Comparison of ENCODE assay signal across 8 mouse cellular contexts in the genomic region with DNA sequence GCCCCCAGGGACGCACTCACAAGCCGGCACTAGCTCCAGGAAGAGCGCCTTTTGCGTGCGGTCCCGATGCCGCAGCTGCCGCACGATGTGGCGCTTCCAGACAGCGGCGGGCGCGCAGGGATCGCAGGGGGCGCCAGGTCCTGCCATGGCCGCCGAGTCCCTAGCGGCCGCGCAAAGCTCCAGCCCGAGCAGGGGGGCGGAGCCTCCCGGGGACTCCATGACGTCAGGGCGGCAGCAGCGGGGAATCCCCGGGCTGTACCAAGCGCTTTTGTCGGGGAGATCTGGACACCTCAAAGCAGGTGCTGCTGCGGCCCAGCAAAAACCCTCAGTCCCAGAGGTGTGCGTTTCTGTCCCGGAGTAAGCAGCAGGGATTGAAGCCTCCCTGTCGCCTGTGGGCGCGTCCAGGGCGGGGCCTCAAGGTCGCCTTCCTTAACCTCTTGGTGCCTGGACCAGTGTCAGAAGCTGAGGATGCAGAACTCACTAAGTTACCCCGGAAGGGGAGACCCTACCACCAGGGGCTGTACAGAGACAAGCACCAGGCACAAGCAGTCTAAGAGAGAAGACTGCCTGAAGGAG. TPM values are rescaled to one million over a fixed set of nuclear protein-coding genes. Genes with fewer than 3 reads are reported as not detected.
DNase-seq lines count a peak whose midpoint lies in the region; ATAC-seq and TF ChIP-seq lines count a peak whose summit lies in the region.

A gene (minus strand): TSS at position 371 of the 576 bp plus-strand sequence.

- H3K27ac ChIP-seq in heart, embryonic 11.5 days (ENCODE audit: low read depth, low read length): peak within 1 kb of the TSS; percentile 73
- H3K27ac ChIP-seq in kidney, embryonic 16.5 days (ENCODE audit: low read length): peak within 1 kb of the TSS; percentile 71; the same call in 1 of the 2 replicates
- peak within 1 kb of the TSS; percentile 66 for H3K27ac ChIP-seq in liver, adult 2 months (replicated peaks; ENCODE audit: insufficient read depth, low read depth, low read length)

- peak within 1 kb of the TSS; percentile 80 for H3K9ac ChIP-seq in heart, embryonic 11.5 days (ENCODE audit: low read depth, low read length)
- peak within 1 kb of the TSS; percentile 74 for H3K9ac ChIP-seq in kidney, embryonic 16.5 days (replicated peaks; ENCODE audit: low read length)
- H3K9ac ChIP-seq in liver, adult 2 months (ENCODE audit: low read depth, low read length): peak within 1 kb of the TSS; percentile 91

- peaks cover 13% of the 10 kb centered on the region for H3K79me3 ChIP-seq in C2C12 (ENCODE audit: low read depth)

- H3K4me1 ChIP-seq in erythroblast, embryonic 14.5 days (ENCODE audit: control insufficient read depth): peaks cover 21% of the 10 kb centered on the region
- H3K4me1 ChIP-seq in heart, embryonic 11.5 days (ENCODE audit: control insufficient read depth, insufficient read depth, low read length): peaks cover 13% of the 10 kb centered on the region
- H3K4me1 ChIP-seq in kidney, embryonic 16.5 days (ENCODE audit: insufficient read depth, low read length): peaks cover 15% of the 10 kb centered on the region
- peaks cover 23% of the 10 kb centered on the region for H3K4me1 ChIP-seq in liver, adult 2 months (ENCODE audit: control insufficient read depth, insufficient read depth, low read length)

- no peaks in the 10 kb centered on the region for H3K9me3 ChIP-seq in erythroblast, embryonic 14.5 days (ENCODE audit: control insufficient read depth, low read length)
- H3K9me3 ChIP-seq in heart, embryonic 11.5 days (replicated peaks; ENCODE audit: control insufficient read depth, low read length): no peaks in the 10 kb centered on the region
- no peaks in the 10 kb centered on the region for H3K9me3 ChIP-seq in kidney, embryonic 16.5 days (ENCODE audit: low read length)

- peak; percentile 87 for ATAC-seq in heart, embryonic 11.5 days (replicated peaks; ENCODE audit: insufficient number of reproducible peaks, low FRiP score, low TSS enrichment)
- ATAC-seq in kidney, embryonic 16.5 days (ENCODE audit: low FRiP score, low TSS enrichment): peak; percentile 97

- H3K27me3 ChIP-seq in C2C12 (ENCODE audit: control insufficient read depth, insufficient read depth, insufficient read length) (no peaks in the 10 kb centered on the region), myocyte (ENCODE audit: control insufficient read depth, insufficient read depth, insufficient read length) (no peaks in the 10 kb centered on the region)
- H3K27me3 ChIP-seq in erythroblast, embryonic 14.5 days (ENCODE audit: control insufficient read depth): peaks cover 38% of the 10 kb centered on the region
- H3K27me3 ChIP-seq in heart, embryonic 11.5 days (ENCODE audit: control insufficient read depth, insufficient read depth, low read length): peaks cover 28% of the 10 kb centered on the region
- 0 out of 2 replicates have a peak, but pooled peaks cover 10% of the 10 kb centered on the region for H3K27me3 ChIP-seq in kidney, embryonic 16.5 days (ENCODE audit: insufficient read depth, low read length)
- no peaks in the 10 kb centered on the region for H3K27me3 ChIP-seq in liver, adult 2 months (ENCODE audit: control insufficient read depth, insufficient read depth, low read length)
- no peaks in the 10 kb centered on the region for H3K27me3 ChIP-seq in splenic B cell, adult 2 months (ENCODE audit: control insufficient read depth, insufficient read depth, low read length, poor library complexity, severe bottlenecking)

- WGBS in heart, embryonic 11.5 days (ENCODE audit: insufficient replicate concordance): under 1% methylated on average over 39 of the region's 39 CpGs
- WGBS in kidney, embryonic 16.5 days: under 1% methylated on average over 39 of the region's 39 CpGs
- under 1% methylated on average over 39 of the region's 39 CpGs for WGBS in liver, adult 2 months

- peak within 1 kb of the TSS; percentile 84 for H3ac ChIP-seq in C2C12 (ENCODE audit: control insufficient read depth, insufficient read length, low read depth)
- H3ac ChIP-seq in myocyte (ENCODE audit: control insufficient read depth, insufficient read length): peak within 1 kb of the TSS; percentile 65

- H3K4me3 ChIP-seq in C2C12 (ENCODE audit: insufficient read depth, poor library complexity, severe bottlenecking) (peak within 1 kb of the TSS; percentile 46), myocyte (peak within 1 kb of the TSS; percentile 81)
- peak within 1 kb of the TSS; percentile 67 for H3K4me3 ChIP-seq in erythroblast, embryonic 14.5 days (replicated peaks)
- peak within 1 kb of the TSS; percentile 76 for H3K4me3 ChIP-seq in heart, embryonic 11.5 days (ENCODE audit: low read depth, low read length)
- H3K4me3 ChIP-seq in kidney, embryonic 16.5 days (ENCODE audit: low read length): peak within 1 kb of the TSS; percentile 74
- H3K4me3 ChIP-seq in liver, adult 2 months (ENCODE audit: insufficient read depth, low read depth, low read length): peak within 1 kb of the TSS; percentile 81

- peaks cover 17% of the 10 kb centered on the region for H3K79me2 ChIP-seq in C2C12 (ENCODE audit: control insufficient read depth, insufficient read depth)
- H3K79me2 ChIP-seq in liver, adult 2 months (ENCODE audit: control insufficient read depth, insufficient read depth, low read length): no peaks in the 10 kb centered on the region
- H3K79me2 ChIP-seq in myocyte (ENCODE audit: control insufficient read depth, insufficient read depth): peaks cover 9% of the 10 kb centered on the region

- H3K4me2 ChIP-seq in heart, embryonic 11.5 days: peak within 1 kb of the TSS; percentile 91
- peak within 1 kb of the TSS; percentile 75 for H3K4me2 ChIP-seq in kidney, embryonic 16.5 days (replicated peaks; ENCODE audit: low read depth, low read length)
- H3K4me2 ChIP-seq in myocyte (ENCODE audit: low read depth): peak within 1 kb of the TSS; percentile 94

- TF ChIP-seq CTCF in C2C12 (IDR thresholded peaks at IDR 0.05; ENCODE audit: control insufficient read depth, insufficient read depth, insufficient read length): peak; percentile 19
- TF ChIP-seq CTCF in brain, embryonic 14.5 days (IDR thresholded peaks at IDR 0.05; ENCODE audit: borderline replicate concordance, extremely low read depth, insufficient read depth, insufficient read length): peak; percentile 44; the same call in 1 of the 2 replicates
- TF ChIP-seq CTCF in liver, adult 2 months (IDR thresholded peaks at IDR 0.05; ENCODE audit: low read depth, low read length): peak; percentile 40; the same call in 1 of the 2 replicates

- peak; percentile 97 for DNase-seq in brain, embryonic 14.5 days (ENCODE audit: low read depth)
- peak; percentile 97 for DNase-seq in liver, adult 2 months (ENCODE audit: extremely low read depth, low read depth, low spot score)
- peak; percentile 98 for DNase-seq in splenic B cell, adult 2 months (ENCODE audit: low read depth, low spot score)

- peak; percentile 50; the same call in 1 of the 2 replicates for TF ChIP-seq POLR2A in brain, embryonic 14.5 days (IDR thresholded peaks at IDR 0.05; ENCODE audit: borderline replicate concordance, extremely low read depth, insufficient read depth, insufficient read length, poor library complexity, severe bottlenecking)
- peak; percentile 71; the same call in 1 of the 2 replicates for TF ChIP-seq POLR2A in liver, adult 2 months (IDR thresholded peaks at IDR 0.05; ENCODE audit: extremely low read depth, insufficient read depth, low read length)
- TF ChIP-seq POLR2A in myocyte (IDR thresholded peaks at IDR 0.05; ENCODE audit: insufficient read length, low read depth): peak; percentile 96

- H3K36me3 ChIP-seq in C2C12 (ENCODE audit: control insufficient read depth, insufficient read depth) (peaks cover 3% of the 10 kb centered on the region), myocyte (ENCODE audit: control insufficient read depth, insufficient read depth) (no peaks in the 10 kb centered on the region)
- H3K36me3 ChIP-seq in erythroblast, embryonic 14.5 days (ENCODE audit: control insufficient read depth): no peaks in the 10 kb centered on the region
- no peaks in the 10 kb centered on the region for H3K36me3 ChIP-seq in heart, embryonic 11.5 days (ENCODE audit: control insufficient read depth, insufficient read depth, low read length)
- no peaks in the 10 kb centered on the region for H3K36me3 ChIP-seq in kidney, embryonic 16.5 days (ENCODE audit: insufficient read depth, low read length)
- no peaks in the 10 kb centered on the region for H3K36me3 ChIP-seq in liver, adult 2 months (ENCODE audit: control insufficient read depth, insufficient read depth, low read length)
- H3K36me3 ChIP-seq in splenic B cell, adult 2 months (ENCODE audit: control insufficient read depth, insufficient read depth, low read length, poor library complexity, severe bottlenecking): peaks cover 3% of the 10 kb centered on the region; the same call in 1 of the 2 replicates

TF ChIP-seq in C2C12, 6 proteins besides CTCF, POLR2A, EP300 and RAD21:
- TF ChIP-seq MAX (IDR thresholded peaks at IDR 0.05): no peak

TF ChIP-seq in myocyte, 11 proteins besides CTCF, POLR2A, EP300 and RAD21:
- TF ChIP-seq MYOG (IDR thresholded peaks at IDR 0.05; ENCODE audit: control insufficient read depth in 1 of 3, insufficient read depth in 1 of 3, insufficient read length in 2 of 3, low read depth in 2 of 3) (peak in 2 of 3 experiments; percentile 32 to 59), SRF (IDR thresholded peaks at IDR 0.05; ENCODE audit: control insufficient read depth, insufficient read length, low read depth) (no peak), MYOD1 (IDR thresholded peaks at IDR 0.05; ENCODE audit: control insufficient read depth in 1 of 3, insufficient read length in 2 of 3, low read depth in 2 of 3) (peak in 2 of 3 experiments; percentile 22 to 56), CEBPB (IDR thresholded peaks at IDR 0.05; ENCODE audit: insufficient read depth, poor library complexity, severe bottlenecking) (no peak), POLR2AphosphoS2 (IDR thresholded peaks at IDR 0.05; ENCODE audit: insufficient read length, low read depth) (peak; percentile 85), TCF3 (IDR thresholded peaks at IDR 0.05; ENCODE audit: insufficient read length, low read depth) (no peak), TCF12 (IDR thresholded peaks at IDR 0.05; ENCODE audit: insufficient read depth, poor library complexity, severe bottlenecking) (no peak), USF1 (IDR thresholded peaks at IDR 0.05; ENCODE audit: low read depth) (no peak), E2F4 (IDR thresholded peaks at IDR 0.05; ENCODE audit: insufficient read depth) (no peak), REST (IDR thresholded peaks at IDR 0.05; ENCODE audit: insufficient read depth, insufficient read length) (no peak), MAX (IDR thresholded peaks at IDR 0.05; ENCODE audit: low read depth) (no peak)

RNA-seq across cellular contexts. Expression of the gene that starts here (rescaled TPM):
- polyA plus RNA-seq in C2C12 (2012; fragmentation: generic; extraction: Trizol): 8.3 TPM
- 21.6 and 29.6 TPM in 2 replicates for polyA plus RNA-seq in brain, embryonic 14.5 days (2012; rRNA removed)
- polyA plus RNA-seq in erythroblast, embryonic 14.5 days (2012): 0.11 and 0.17 TPM in 2 replicates
- 13.7 and 18.9 TPM in 2 replicates for polyA plus RNA-seq in heart, embryonic 11.5 days (2014; fragmentation: Nextera tagmentation; extraction: Ambion mirVana)
- 23.7 TPM in 2 replicates for polyA plus RNA-seq in kidney, embryonic 16.5 days (2015; fragmentation: Nextera tagmentation; extraction: Ambion mirVana)
- total RNA-seq in liver, adult 2 months (2014; rRNA removed): 8.7 and 9.1 TPM in 2 replicates
- polyA plus RNA-seq in liver, adult 2 months (2012; rRNA removed): 8.2 and 13.8 TPM in 2 replicates
- polyA plus RNA-seq in myocyte (2012; fragmentation: generic; extraction: Trizol): 6.6 TPM

Comparison
In these comparisons a context has a peak if more than half of its experiments do, and no peak if none do; other contexts are left out.
1. Peak in every context shown above with its lines: DNase-seq, ATAC-seq, H3K4me3 ChIP-seq and H3K27ac ChIP-seq.